Mouse (Mus musculus) ES-Bruce4 (cell line): ENCODE data around the gene Eng.

Experiments
- CTCF ChIP-seq: IDR thresholded peaks from one replicate; pipeline ENCODE4 v1.8.1; 2011; ENCODE audit warnings: low read depth, low read length
- POLR2A ChIP-seq: IDR thresholded peaks from one replicate; pipeline ENCODE4 v1.8.1; 2011; ENCODE audit warnings: low read length; ENCODE audit not compliant: insufficient read depth

DNA sequence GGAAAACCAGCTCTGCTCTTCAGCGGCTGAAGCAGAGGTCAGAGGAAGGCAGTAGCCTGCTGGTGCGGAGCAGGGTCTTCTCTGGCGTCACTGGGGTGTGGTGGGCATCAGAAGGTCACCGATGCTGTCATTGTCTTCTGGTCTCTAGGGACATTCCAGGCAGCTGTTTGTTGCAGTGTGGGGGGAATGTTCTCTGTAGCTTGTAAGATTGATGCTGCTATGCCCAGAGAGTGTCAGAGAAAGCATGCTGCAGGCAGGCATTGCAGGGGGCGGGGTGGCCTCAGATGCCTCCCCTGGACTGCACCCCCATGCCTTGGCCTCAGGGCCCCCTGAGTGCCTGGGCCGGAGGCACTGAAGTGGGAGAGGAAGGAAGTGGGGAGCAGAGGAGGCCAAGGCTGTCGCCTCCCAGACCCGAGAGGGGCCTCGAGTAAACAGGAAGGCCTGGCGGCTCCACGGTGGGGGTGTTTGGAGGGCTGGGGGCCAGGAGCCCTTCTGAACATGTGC, 8.6 kb upstream of the Eng start:
- TF ChIP-seq CTCF (no peak), POLR2A (no peak)
